Mouse (Mus musculus) left cerebral cortex, postnatal 14 days (tissue): Measurements from ENCODE around the gene Samd7. TPM values are rescaled to one million over a fixed set of nuclear protein-coding genes. Genes with fewer than 3 reads are reported as not detected.

ENCODE experiments used
- DNase-seq, 2 experiments: peaks; one replicate each; pipeline ENCODE4 v3.0.0; 2021 to 2022; ENCODE audit warnings: low spot score in 2 of 2, mixed read lengths in 1 of 2
- intact Hi-C: fragments of 180-260 bp; cut with DNase I; formaldehyde crosslinking; loops from one replicate; pipeline ENCODE4 v1.15.1; 2025
- total RNA-seq, 2 experiments: library from RNA; stranded (reverse); gene quantifications; 2 replicates each; pipeline ENCODE4 v1.2.3; 2021

Samd7 gene
- total RNA-seq, 2 experiments from 2014 or later, result 0.11 TPM; not detected in 1

DNA sequence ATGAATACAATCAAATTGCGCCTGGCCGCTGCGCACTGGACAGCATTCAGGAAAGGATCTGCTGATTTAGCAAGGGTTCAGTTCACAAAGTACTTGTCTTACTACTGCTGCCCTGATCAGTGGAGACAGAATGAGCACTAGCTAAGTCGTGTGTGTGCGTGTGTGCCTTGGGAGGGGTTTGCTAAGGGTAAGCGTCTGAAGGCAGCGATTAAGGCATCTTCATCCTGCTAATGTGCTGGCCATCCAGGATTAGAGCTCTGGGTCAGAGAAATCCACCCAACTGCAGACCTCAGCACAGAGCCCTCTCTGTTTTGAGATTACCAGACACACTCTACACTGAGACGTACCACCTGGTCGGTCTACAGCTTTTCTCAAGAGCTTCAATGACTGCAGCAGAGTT is 2.2 kb downstream of the Samd7 start:
- no peak for DNase-seq
- intact Hi-C loops, result no loop called here

GRCm38 (mm10) chr3:30754696-30755095 is 8.6 kb downstream of the Samd7 start:
- DNase-seq, result no peak
- intact Hi-C loops, result no loop called here

DNA sequence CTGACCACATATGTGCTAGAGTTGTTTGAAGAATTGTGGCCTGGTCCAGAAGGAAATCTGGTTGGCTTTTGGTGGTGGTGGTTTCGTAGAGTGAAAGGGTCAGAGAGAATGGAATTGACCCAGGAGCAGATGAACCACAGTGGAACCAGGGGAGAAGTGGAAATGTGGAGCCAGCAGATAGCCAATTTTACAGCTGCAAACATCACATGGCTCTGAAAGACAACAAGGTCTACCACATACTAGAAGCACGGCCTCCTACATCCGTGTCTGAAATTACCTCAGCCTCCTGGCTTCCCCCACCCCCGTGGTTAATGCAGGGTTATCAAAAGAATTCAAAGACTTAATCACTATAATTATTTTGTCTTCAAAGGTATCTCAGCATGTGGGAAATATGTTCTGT is 18.8 kb downstream of the Samd7 start:
- intact Hi-C loops, result no loop called here
- DNase-seq, result no peak

DNA sequence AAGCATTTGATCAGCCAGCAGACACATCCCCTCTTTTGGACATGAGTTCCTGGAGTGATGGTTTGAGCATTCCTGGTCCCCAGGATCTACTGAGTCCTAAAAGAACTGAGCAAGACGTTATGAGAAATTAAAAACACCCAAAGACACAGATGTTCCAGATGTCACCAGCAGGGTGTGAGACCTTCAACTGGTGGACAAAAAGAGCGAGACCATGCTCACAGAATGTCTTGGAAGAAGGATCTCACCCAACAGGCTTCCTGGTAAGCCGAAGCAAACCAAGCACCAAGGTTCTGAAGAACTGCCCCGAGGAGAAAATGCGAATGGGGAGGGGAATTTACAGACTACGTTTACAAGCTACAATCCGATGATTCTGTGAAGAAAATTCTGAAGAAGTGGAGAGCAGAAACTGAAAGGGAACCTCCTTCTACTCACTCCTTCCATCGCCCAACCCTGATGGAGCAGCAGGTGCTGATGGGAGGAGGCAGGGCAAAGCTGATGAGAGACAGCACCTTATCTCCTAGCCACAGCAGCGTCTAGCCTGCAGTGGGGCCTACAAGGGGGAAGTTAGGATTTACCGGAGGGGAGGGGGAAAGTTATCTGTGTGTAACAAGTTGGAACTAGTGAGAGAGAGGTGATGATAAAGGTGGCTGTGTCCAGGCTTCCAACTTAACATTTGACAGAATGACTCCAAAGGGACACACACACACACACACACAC is 19.4 kb downstream of the Samd7 start:
- intact Hi-C loops, result no loop called here
- DNase-seq, result no peak

DNA sequence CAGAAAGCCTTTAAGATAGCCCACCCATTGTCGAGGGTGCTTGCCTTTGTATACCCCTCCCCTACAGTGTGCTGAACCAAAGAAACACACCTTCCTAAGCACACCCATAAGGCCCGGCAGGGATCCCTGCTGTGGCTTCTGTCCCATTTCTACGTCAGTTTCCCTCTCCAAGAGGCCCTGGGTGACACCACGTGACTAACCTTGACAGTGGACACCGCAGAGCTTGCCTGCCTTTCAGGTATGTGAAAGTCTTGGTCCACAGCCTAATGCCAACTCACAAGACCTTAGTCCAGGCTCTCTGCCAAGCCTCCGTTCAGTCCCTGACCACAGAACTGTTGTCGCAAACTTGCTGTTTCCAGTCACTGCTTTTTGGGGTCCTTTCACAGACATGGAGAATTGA is 20.1 kb downstream of the Samd7 start:
- intact Hi-C loops, result no loop called here
- no peak for DNase-seq

DNA sequence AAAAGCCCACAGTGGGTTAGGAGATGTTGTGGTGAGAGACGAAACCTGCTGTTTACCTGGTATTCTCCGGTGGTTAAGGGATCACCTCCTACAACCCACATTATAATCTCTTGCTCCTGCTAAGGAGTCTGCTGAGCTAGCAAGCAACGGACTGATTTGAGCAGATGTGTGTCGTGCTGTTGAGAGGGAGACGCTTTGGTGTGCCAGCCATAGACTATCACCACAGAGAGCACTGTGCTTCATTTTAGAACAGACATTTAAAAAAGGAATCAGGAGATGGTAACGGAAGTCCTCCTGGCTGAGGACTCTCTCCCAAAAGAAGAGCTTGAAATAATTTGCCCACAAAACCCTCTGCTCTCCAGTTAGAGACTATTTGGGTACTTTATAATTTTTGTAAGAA is 21.2 kb downstream of the Samd7 start:
- intact Hi-C loops, result no loop called here
- DNase-seq, result peak; percentile 28 to 53

GRCm38 (mm10) chr3:30769755-30770515 is 23.8 kb downstream of the Samd7 start:
- no peak for DNase-seq
- intact Hi-C loops, result no loop called here

GRCm38 (mm10) chr3:30771560-30771959 is 25.5 kb downstream of the Samd7 start:
- intact Hi-C loops, result no loop called here
- DNase-seq, result no peak

DNA sequence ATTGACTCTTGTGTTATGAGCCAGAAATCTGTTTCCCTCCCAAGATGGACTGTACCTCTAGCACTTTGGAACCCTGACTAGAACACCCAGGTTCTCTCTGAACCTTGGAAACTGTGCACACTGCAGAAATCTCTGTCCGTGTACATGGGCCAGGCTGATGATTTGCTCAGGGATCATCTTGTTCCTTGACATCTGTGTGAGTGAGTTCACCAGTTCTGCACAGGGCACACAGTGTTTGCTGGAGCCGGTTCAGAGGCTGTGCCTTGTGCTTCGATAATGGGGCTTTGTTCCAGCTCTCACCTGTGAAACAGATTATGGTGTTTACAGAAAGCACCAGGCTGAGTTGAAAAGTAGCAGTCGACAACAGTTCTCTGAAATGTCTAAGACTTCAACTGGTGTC is 26.5 kb downstream of the Samd7 start:
- no peak for DNase-seq
- intact Hi-C loops, result no loop called here

- intact Hi-C loops, result no loop called here
- DNase-seq, result peak in 1 of 2 experiments; percentile 13
These were observed 28.6 kb downstream of the Samd7 start for GRCm38 (mm10) chr3:30774677-30775076.

DNA sequence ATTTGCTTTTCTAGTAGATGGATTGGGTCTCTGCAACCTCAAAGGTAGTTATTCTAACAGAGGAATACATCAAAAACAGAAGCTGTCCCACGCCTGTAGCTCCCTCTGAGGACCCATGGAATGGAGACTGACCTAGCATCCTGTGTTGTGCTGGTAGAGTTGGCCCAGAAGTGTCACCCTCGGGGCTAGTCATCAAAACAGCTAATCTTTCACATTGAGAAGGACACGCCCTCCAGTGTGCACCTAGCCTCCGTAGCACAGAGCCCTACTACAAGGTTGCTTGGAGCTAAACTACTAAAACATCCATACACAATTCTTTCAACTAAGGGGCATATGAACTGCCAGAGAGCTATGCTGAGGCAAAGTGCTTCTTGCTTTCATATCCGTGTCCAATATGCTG is 31.9 kb downstream of the Samd7 start:
- intact Hi-C loops, result no loop called here
- DNase-seq, result no peak

DNA sequence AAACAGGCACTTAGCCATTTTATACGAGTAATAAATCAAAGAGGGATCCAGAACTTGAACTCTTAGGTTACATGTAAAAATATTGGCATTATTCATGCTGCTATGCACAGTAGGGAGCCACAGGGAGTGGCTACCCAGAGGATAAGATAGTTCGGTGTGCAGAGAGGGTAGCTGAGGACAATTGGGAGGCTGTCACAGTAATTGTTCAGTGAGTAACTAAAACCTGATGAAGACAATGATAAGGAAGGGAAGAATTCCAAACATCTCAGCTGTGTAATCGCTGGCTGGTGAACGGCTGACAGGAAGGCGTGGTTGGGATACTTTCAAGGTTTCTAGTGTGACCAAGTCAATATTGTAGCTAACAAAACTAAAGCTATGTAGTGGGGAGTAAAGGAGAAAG is 42.4 kb downstream of the Samd7 start:
- DNase-seq, result no peak
- intact Hi-C loops, result no loop called here

DNA sequence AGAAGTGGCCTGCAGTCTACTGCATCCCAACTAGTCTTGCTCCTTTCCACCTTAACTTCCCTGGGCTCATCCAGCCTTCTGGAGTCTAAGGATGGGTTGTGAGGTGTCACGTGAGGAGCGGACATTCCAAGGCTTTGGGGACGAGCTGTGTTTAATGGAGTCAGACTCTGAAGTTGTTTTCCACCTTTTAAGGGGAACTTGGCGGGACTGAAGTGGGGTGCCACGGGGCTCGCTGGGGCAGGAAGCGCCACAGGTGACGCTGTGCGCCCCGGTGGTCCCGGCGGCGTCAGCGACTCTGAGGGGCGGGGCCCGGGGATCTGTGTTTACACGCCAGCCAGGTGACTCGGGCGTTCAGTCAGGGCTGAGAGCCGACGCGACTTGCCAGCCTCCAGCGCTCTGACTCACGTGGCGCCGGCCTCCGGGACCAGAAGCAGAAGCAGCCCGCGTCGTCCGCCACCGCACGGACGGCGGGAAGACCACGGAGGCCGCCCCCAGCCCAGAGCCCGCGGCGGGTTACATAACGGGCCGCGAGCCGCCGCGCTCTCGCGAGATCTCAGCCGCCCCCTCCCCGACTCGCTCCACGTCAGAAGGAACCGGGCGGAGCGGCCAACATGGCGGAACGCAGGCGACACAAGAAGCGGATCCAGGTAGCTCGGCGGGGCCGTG is 46.8 kb downstream of the Samd7 start, which contains the start of gene Sec62:
TSS of gene Sec62 (plus strand) at position 139 of the 666 bp plus-strand sequence.
- peak; percentile 92 to 95 for DNase-seq
- intact Hi-C loops, result loop anchor here (5.0 kb wide), 2 partner anchors 96 to 191 kb away; partner anchors contain the start of genes Lrrc31 and Mynn

- intact Hi-C loops, result loop anchor here (5.0 kb wide), 2 partner anchors 96 to 191 kb away; partner anchors contain the start of genes Lrrc31 and Mynn
- peak; percentile 8 for DNase-seq
These were observed 47.5 kb downstream of the Samd7 start for GRCm38 (mm10) chr3:30793403-30794221.

DNA sequence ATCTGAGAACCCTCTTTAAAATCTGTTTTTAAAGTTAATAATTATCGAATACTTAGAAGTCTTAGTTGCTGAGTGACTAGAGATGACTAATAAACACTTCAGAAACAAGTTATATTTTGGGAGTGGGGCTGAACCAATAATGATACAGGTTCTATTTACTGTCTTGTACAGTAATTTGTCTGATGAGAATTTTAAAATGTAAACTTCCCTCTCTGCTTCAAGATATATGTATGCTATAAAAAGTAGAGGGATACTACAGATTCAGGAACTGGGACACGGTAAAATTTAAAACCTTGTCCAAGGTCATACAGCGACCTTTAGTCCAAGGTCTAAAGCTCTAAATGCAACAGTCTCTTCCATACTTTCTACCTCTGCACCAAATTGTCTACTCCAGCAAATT is 56.1 kb downstream of the Samd7 start:
- DNase-seq, result no peak
- intact Hi-C loops, result no loop called here

DNA sequence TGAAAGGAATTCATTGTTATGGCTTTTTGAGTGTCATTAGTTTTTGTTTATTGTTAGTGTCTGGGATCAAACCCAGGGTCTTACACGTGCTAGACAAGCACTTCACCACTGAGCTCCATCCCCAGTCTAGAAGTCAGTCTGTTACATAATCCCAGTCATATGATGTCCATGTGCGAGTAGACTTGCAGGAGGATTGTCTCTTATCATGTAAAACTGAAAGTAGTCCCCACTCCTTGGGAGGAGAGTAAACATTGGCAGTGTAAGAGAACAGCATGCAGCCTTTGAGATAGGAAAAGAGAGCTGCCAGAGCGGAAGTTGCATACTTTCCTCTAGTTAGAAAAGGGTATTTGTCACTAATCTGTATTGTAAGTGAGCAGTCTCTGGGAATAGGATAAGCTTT is 66.8 kb downstream of the Samd7 start:
- intact Hi-C loops, result loop anchor here (5.0 kb wide), 1 partner anchor 211 kb away; the partner anchor contains the start of gene Mynn
- no peak for DNase-seq
